Mouse (Mus musculus) embryonic facial prominence, embryonic 13.5 days (tissue): Measurements from ENCODE around the gene Gm29609. TPM values are rescaled to one million over a fixed set of nuclear protein-coding genes. Genes with fewer than 3 reads are reported as not detected.

Experiments
- ATAC-seq: fragments of 200-750 bp; cut with Nextera tagmentation; 2 replicates; pipeline ENCODE4 v1.8.0; 2017; ENCODE audit warnings: low read depth; ENCODE audit not compliant: insufficient number of reproducible peaks, insufficient read depth, low FRiP score, low TSS enrichment
- H3K27ac ChIP-seq: fragments of 300-500 bp; sonication (generic); 2 replicates; pipeline ENCODE4 v1.5.1; 2015; ENCODE audit warnings: moderate library complexity, mild to moderate bottlenecking, inconsistent platforms
- H3K27me3 ChIP-seq: fragments of 300-500 bp; sonication (generic); 2 replicates; pipeline ENCODE4 v1.6.1; 2015; ENCODE audit warnings: mild to moderate bottlenecking, inconsistent platforms
- H3K36me3 ChIP-seq: fragments of 300-500 bp; sonication (generic); 2 replicates; pipeline ENCODE4 v1.6.1; 2015; ENCODE audit warnings: mild to moderate bottlenecking, inconsistent platforms
- H3K4me1 ChIP-seq: fragments of 300-500 bp; sonication (generic); 2 replicates; pipeline ENCODE4 v1.6.1; 2015; ENCODE audit warnings: inconsistent platforms
- H3K4me2 ChIP-seq: fragments of 300-500 bp; sonication (generic); 2 replicates; pipeline ENCODE4 v1.6.1; 2015; ENCODE audit warnings: moderate library complexity, mild to moderate bottlenecking, inconsistent platforms
- H3K4me3 ChIP-seq: fragments of 300-500 bp; sonication (generic); 2 replicates; pipeline ENCODE4 v1.5.1; 2015; ENCODE audit warnings: mild to moderate bottlenecking, inconsistent platforms
- H3K9ac ChIP-seq: fragments of 300-500 bp; sonication (generic); 2 replicates; pipeline ENCODE4 v1.6.1; 2015; ENCODE audit warnings: mild to moderate bottlenecking, inconsistent platforms
- H3K9me3 ChIP-seq: fragments of 300-500 bp; sonication (generic); 2 replicates; pipeline ENCODE4 v1.6.1; 2016; ENCODE audit warnings: inconsistent platforms
- WGBS: fragments of 180-500 bp; shearing (Covaris S2); methylation state at CpG from one replicate; pipeline ENCODE4 v1.1.7; 2015; ENCODE audit warnings: mixed read lengths; 5-methylcytosine and 5-hydroxymethylcytosine counted together
- polyA plus RNA-seq: library from polyadenylated mRNA; unstranded; fragments of >200 nt; fragmentation: Nextera tagmentation; extraction: Ambion mirVana; gene quantifications from 2 replicates; pipeline ENCODE4 v1.2.1, GENCODE M21; 2015

Gene Gm29609
- polyA plus RNA-seq, 1 experiment from 2014 or later = 0.41 TPM

GRCm38 (mm10) chr5:31136730-31137424 lies 42.8 kb downstream of the Gm29609 start:
- peak overlapping the region; percentile 45; the same call in 1 of the 2 replicates for H3K4me2 ChIP-seq
- H3K9me3 ChIP-seq = no peaks in the 10 kb centered on the region
- no peak for ATAC-seq
- H3K27ac ChIP-seq = no peak overlapping the region
- WGBS = under 1% methylated on average over 33 of the region's 33 CpGs
- H3K27me3 ChIP-seq = peaks cover 73% of the 10 kb centered on the region
- H3K9ac ChIP-seq = no peak overlapping the region
- H3K4me3 ChIP-seq = no peak overlapping the region
- H3K36me3 ChIP-seq = peaks cover 9% of the 10 kb centered on the region
- peaks cover 23% of the 10 kb centered on the region for H3K4me1 ChIP-seq

DNA sequence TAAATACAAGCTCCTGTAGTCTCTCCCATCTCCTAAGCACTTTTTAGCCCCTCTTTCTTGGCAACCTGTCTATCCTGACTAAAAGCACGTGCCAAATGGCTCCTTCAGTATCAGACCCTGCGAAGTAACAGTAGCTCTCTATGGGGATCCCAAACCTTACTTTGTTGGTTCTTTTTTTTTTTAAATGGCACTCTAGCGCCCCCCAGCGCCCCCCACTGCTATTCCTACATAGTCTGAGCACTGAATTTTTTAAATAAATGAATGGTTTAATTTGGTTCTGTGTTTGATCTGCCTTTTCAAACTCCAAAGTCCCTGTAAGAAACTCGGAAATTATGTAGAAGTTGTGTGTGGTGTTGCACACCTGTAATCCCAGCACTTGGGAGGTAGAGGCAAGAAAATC lies 53.7 kb downstream of the Gm29609 start:
- WGBS = 42% methylated on average over 5 of the region's 5 CpGs

DNA sequence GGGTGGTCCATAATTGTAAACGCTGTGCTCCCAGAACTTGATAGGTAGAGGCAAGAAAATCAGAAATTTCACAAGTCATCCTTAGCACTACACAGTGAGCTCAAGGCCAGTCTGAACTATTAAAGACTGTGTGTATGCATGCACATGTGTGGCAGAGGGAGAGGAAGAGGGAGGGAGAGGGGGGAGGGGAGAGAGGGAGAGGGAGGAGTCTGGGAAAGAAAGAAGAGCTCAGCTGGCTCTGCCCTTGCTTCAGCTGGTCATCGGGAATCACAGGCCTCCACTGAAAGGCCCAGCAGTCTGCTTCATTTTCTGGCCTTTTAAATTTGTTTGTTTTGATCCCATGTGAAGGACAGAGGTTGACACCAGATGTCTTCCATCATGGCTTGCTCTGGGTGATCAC lies 56.2 kb downstream of the Gm29609 start:
- no peak for ATAC-seq

More for the DNA sequence above, 53.7 kb downstream of the Gm29609 start:
- no peak overlapping the region for H3K4me2 ChIP-seq
- peaks cover 6% of the 10 kb centered on the region; the same call in 1 of the 2 replicates for H3K27me3 ChIP-seq
- no peak overlapping the region for H3K4me3 ChIP-seq
- no peak overlapping the region for H3K9ac ChIP-seq
- no peaks in the 10 kb centered on the region for H3K9me3 ChIP-seq
- no peaks in the 10 kb centered on the region for H3K36me3 ChIP-seq
- H3K27ac ChIP-seq = no peak overlapping the region
- no peaks in the 10 kb centered on the region for H3K4me1 ChIP-seq
- ATAC-seq = no peak

GRCm38 (mm10) chr5:31121111-31121510 lies 58.6 kb downstream of the Gm29609 start:
- Histone ChIP-seq H3K27me3 (peaks cover 9% of the 10 kb centered on the region), H3K4me3 (no peak overlapping the region), H3K4me2 (no peak overlapping the region), H3K36me3 (no peaks in the 10 kb centered on the region), H3K27ac (no peak overlapping the region), H3K9ac (no peak overlapping the region), H3K9me3 (no peaks in the 10 kb centered on the region), H3K4me1 (no peaks in the 10 kb centered on the region)
- no peak for ATAC-seq
- WGBS = 80% methylated on average over 8 of the region's 8 CpGs

More for the DNA sequence above, 56.2 kb downstream of the Gm29609 start:
- H3K36me3 ChIP-seq = no peaks in the 10 kb centered on the region
- WGBS = 32% methylated on average over 2 of the region's 2 CpGs
- no peak overlapping the region for H3K9ac ChIP-seq
- no peak overlapping the region for H3K4me3 ChIP-seq
- H3K4me2 ChIP-seq = no peak overlapping the region
- no peak overlapping the region for H3K27ac ChIP-seq
- no peaks in the 10 kb centered on the region; the same call in 1 of the 2 replicates for H3K27me3 ChIP-seq
- no peaks in the 10 kb centered on the region for H3K9me3 ChIP-seq
- H3K4me1 ChIP-seq = no peaks in the 10 kb centered on the region

- Histone ChIP-seq H3K4me1 (no peaks in the 10 kb centered on the region), H3K9ac (no peak overlapping the region), H3K4me3 (no peak overlapping the region), H3K4me2 (no peak overlapping the region), H3K36me3 (no peaks in the 10 kb centered on the region), H3K9me3 (no peaks in the 10 kb centered on the region), H3K27ac (no peak overlapping the region), H3K27me3 (peaks cover 9% of the 10 kb centered on the region)
- no peak for ATAC-seq
- 23% methylated on average over 10 of the region's 10 CpGs for WGBS
Measured at GRCm38 (mm10) chr5:31116912-31117311, 62.8 kb downstream of the Gm29609 start.

DNA sequence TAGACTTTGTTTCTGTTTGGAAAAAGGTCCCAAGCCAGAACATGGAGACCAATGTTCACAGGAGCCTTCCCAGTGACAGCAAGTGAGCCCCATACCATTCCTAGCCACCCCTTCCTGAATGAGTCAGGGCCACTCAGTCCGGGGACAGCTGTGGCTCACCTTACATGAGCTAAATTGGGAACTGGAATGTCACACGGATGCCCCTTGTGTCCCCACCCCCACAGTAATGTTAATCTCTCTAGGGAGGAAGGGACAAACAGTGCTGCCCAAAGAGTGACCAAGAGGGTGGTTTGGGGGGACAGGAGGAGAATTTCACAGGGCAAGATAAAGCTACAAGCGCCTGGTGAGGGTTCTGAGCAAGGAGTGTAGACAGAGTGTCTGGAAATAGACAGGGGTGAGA lies 63.4 kb downstream of the Gm29609 start, which contains the start of gene Trim54:
TSS of gene Trim54 (plus strand) at position 359 of the 400 bp plus-strand sequence.
- no peak for ATAC-seq
- Histone ChIP-seq H3K27ac (no peak within 1 kb of the TSS), H3K27me3 (peaks cover 9% of the 10 kb centered on the region), H3K9ac (no peak within 1 kb of the TSS), H3K36me3 (no peaks in the 10 kb centered on the region), H3K4me2 (no peak within 1 kb of the TSS), H3K4me3 (no peak within 1 kb of the TSS), H3K4me1 (no peaks in the 10 kb centered on the region), H3K9me3 (no peaks in the 10 kb centered on the region)
- 39% methylated on average over 3 of the region's 3 CpGs for WGBS

DNA sequence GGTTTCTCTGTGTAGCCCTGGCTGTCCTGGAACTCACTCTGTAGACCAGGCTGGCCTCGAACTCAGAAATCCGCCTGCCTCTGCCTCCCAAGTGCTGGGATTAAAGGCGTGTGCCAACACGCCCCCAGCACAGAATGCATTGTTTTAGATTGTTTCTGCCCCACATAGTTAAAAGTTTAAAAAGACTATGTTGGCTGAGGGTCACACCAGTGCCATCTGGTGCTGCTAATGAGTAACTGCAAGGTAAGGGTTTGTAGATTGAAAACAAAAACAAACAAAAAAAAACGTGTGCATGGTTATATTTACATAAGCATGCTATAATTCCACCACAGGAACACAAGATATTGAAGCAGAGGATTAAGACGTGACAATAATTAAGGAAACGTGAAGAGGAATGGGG lies 68.9 kb downstream of the Gm29609 start:
- Histone ChIP-seq H3K9ac (no peak overlapping the region), H3K27ac (no peak overlapping the region)
- WGBS = 36% methylated on average over 7 of the region's 7 CpGs

GRCm38 (mm10) chr5:31108000-31108490 lies 71.7 kb downstream of the Gm29609 start, which contains the start of gene Slc30a3:
Gene Slc30a3 (minus strand): TSS chr5:31108237.
- no peaks in the 10 kb centered on the region for H3K4me1 ChIP-seq
- no peaks in the 10 kb centered on the region for H3K36me3 ChIP-seq
- H3K4me2 ChIP-seq = no peak within 1 kb of the TSS
- H3K9ac ChIP-seq = no peak within 1 kb of the TSS
- peaks cover 25% of the 10 kb centered on the region for H3K27me3 ChIP-seq
- H3K27ac ChIP-seq = no peak within 1 kb of the TSS
- 91% methylated on average over 18 of the region's 18 CpGs for WGBS
- no peaks in the 10 kb centered on the region for H3K9me3 ChIP-seq
- no peak for ATAC-seq
- no peak within 1 kb of the TSS for H3K4me3 ChIP-seq

More for the DNA sequence above, 68.9 kb downstream of the Gm29609 start:
- no peaks in the 10 kb centered on the region for H3K9me3 ChIP-seq
- no peak overlapping the region for H3K4me2 ChIP-seq
- H3K4me3 ChIP-seq = no peak overlapping the region
- no peaks in the 10 kb centered on the region for H3K36me3 ChIP-seq
- no peak for ATAC-seq
- peaks cover 12% of the 10 kb centered on the region for H3K27me3 ChIP-seq
- H3K4me1 ChIP-seq = no peaks in the 10 kb centered on the region

- Histone ChIP-seq H3K4me2 (no peak within 1 kb of the TSS), H3K27me3 (peaks cover 25% of the 10 kb centered on the region), H3K9me3 (no peaks in the 10 kb centered on the region), H3K36me3 (no peaks in the 10 kb centered on the region), H3K9ac (no peak within 1 kb of the TSS), H3K4me3 (no peak within 1 kb of the TSS), H3K27ac (no peak within 1 kb of the TSS), H3K4me1 (no peaks in the 10 kb centered on the region)
- ATAC-seq = no peak
- WGBS = 79% methylated on average over 9 of the region's 9 CpGs
Measured at GRCm38 (mm10) chr5:31105814-31106335, 73.8 kb downstream of the Gm29609 start, which contains the start of gene Dnajc5g. Gene Dnajc5g (plus strand): TSS chr5:31106285.

GRCm38 (mm10) chr5:31095711-31096480 lies 83.8 kb downstream of the Gm29609 start:
- H3K4me3 ChIP-seq = peak overlapping the region; percentile 47
- H3K9me3 ChIP-seq = no peaks in the 10 kb centered on the region
- no peaks in the 10 kb centered on the region for H3K36me3 ChIP-seq
- ATAC-seq = no peak
- peaks cover 94% of the 10 kb centered on the region for H3K27me3 ChIP-seq
- 19% methylated on average over 11 of the region's 11 CpGs for WGBS
- H3K4me1 ChIP-seq = peaks cover 34% of the 10 kb centered on the region
- no peak overlapping the region for H3K27ac ChIP-seq
- H3K4me2 ChIP-seq = peak overlapping the region; percentile 76
- H3K9ac ChIP-seq = no peak overlapping the region

- H3K36me3 ChIP-seq = no peaks in the 10 kb centered on the region
- peaks cover 34% of the 10 kb centered on the region for H3K4me1 ChIP-seq
- peak overlapping the region; percentile 76 for H3K4me2 ChIP-seq
- peaks cover 100% of the 10 kb centered on the region for H3K27me3 ChIP-seq
- no peaks in the 10 kb centered on the region for H3K9me3 ChIP-seq
- peak overlapping the region; percentile 47 for H3K4me3 ChIP-seq
- 0 out of 2 replicates have a peak overlapping the region, but pooled peaks have one; percentile 12 for H3K9ac ChIP-seq
- H3K27ac ChIP-seq = no peak overlapping the region
- no peak for ATAC-seq
- WGBS = under 1% methylated on average over 59 of the region's 59 CpGs
Measured at GRCm38 (mm10) chr5:31094799-31095691, 84.7 kb downstream of the Gm29609 start.
